Mouse (Mus musculus) neutrophil, adult 5-6 weeks (primary cell): ENCODE results near the gene Clpx. TPM values are rescaled to one million over a fixed set of nuclear protein-coding genes. Genes with fewer than 3 reads are reported as not detected.

ENCODE experiments used
- total RNA-seq: library from RNA; stranded (forward); fragments of 200-1000 nt; gene quantifications from 2 replicates; pipeline ENCODE4 v1.2.3, GENCODE M21; 2017

The Clpx gene
- total RNA-seq, 1 experiment from 2014 or later: 42.4 TPM

Other genes starting within 250 kb of the Clpx start
- not detected in 2 replicates for gene Igdcc4, start 192.8 kb upstream of the Clpx start, total RNA-seq
- 0.47 TPM in 1 of 2 replicates, not detected in the other for gene Igdcc3, start 153.1 kb upstream of the Clpx start, total RNA-seq
- gene Parp16, start 98.9 kb upstream of the Clpx start, total RNA-seq: 3.3 and 5.2 TPM in 2 replicates
- not detected in 2 replicates for gene Cilp, start 29.1 kb upstream of the Clpx start, total RNA-seq
- 38.8 and 39.4 TPM in 2 replicates for gene Pdcd7, start 51.8 kb downstream of the Clpx start, total RNA-seq
- 2.4 TPM in 1 of 2 replicates, not detected in the other for gene Ubap1l, start 66.8 kb downstream of the Clpx start, total RNA-seq
- gene Kbtbd13, start 97.4 kb downstream of the Clpx start, total RNA-seq: not detected in 2 replicates
- not detected in 2 replicates for gene Rasl12, start 104.2 kb downstream of the Clpx start, total RNA-seq
- gene Slc51b, start 128.7 kb downstream of the Clpx start, total RNA-seq: not detected in 2 replicates
- 15.5 and 17.3 TPM in 2 replicates for gene Mtfmt, start 141.5 kb downstream of the Clpx start, total RNA-seq
- 45.2 and 51.7 TPM in 2 replicates for gene Spg21, start 166.7 kb downstream of the Clpx start, total RNA-seq
- 0.93 TPM in 1 of 2 replicates, not detected in the other for gene Ankdd1a, start 225.9 kb downstream of the Clpx start, total RNA-seq